Mouse (Mus musculus): ENCODE results near the gene 4932438H23Rik.

4932438H23Rik gene

GRCm38 (mm10) chr16:91057741-91058140 is 37.2 kb downstream of the 4932438H23Rik start:
- in situ Hi-C loops (cut with MboI), result no loop called here

- in situ Hi-C loops (cut with MboI), result no loop called here
Measured at GRCm38 (mm10) chr16:91057261-91057660, 37.7 kb downstream of the 4932438H23Rik start.

- in situ Hi-C loops (cut with MboI), result no loop called here
Measured at GRCm38 (mm10) chr16:91056043-91056821, 38.7 kb downstream of the 4932438H23Rik start.

- in situ Hi-C loops (cut with MboI), result no loop called here
Measured at GRCm38 (mm10) chr16:91055150-91055549, 39.8 kb downstream of the 4932438H23Rik start.

- in situ Hi-C loops (cut with MboI), result no loop called here
Measured at GRCm38 (mm10) chr16:91053599-91053998, 41.3 kb downstream of the 4932438H23Rik start.

GRCm38 (mm10) chr16:91045511-91045910 is 49.4 kb downstream of the 4932438H23Rik start:
- in situ Hi-C loops (cut with MboI), result no loop called here

- in situ Hi-C loops (cut with MboI), result no loop called here
Measured at GRCm38 (mm10) chr16:91044270-91045182, 50.4 kb downstream of the 4932438H23Rik start, which contains the start of gene Paxbp1. Gene Paxbp1, minus strand, starts transcription at chr16:91044543.

- in situ Hi-C loops (cut with MboI), result no loop called here
Measured at GRCm38 (mm10) chr16:91043461-91044248, 51.3 kb downstream of the 4932438H23Rik start.

- in situ Hi-C loops (cut with MboI), result no loop called here
Measured at GRCm38 (mm10) chr16:91042640-91043039, 52.3 kb downstream of the 4932438H23Rik start.

GRCm38 (mm10) chr16:91035866-91036265 is 59.1 kb downstream of the 4932438H23Rik start:
- in situ Hi-C loops (cut with MboI), result no loop called here

GRCm38 (mm10) chr16:91030751-91031150 is 64.2 kb downstream of the 4932438H23Rik start:
- in situ Hi-C loops (cut with MboI), result no loop called here

GRCm38 (mm10) chr16:91029901-91030300 is 65.0 kb downstream of the 4932438H23Rik start:
- in situ Hi-C loops (cut with MboI), result no loop called here

GRCm38 (mm10) chr16:91029161-91029743 is 65.7 kb downstream of the 4932438H23Rik start:
- in situ Hi-C loops (cut with MboI), result no loop called here

- in situ Hi-C loops (cut with MboI), result no loop called here
Measured at GRCm38 (mm10) chr16:91026290-91026689, 68.6 kb downstream of the 4932438H23Rik start.

GRCm38 (mm10) chr16:91023384-91023783 is 71.5 kb downstream of the 4932438H23Rik start:
- in situ Hi-C loops (cut with MboI), result no loop called here

- in situ Hi-C loops (cut with MboI), result no loop called here
Measured at GRCm38 (mm10) chr16:91020842-91021483, 74.0 kb downstream of the 4932438H23Rik start.

- in situ Hi-C loops (cut with MboI), result no loop called here
Measured at GRCm38 (mm10) chr16:91019476-91019875, 75.4 kb downstream of the 4932438H23Rik start.

GRCm38 (mm10) chr16:91015761-91016160 is 79.2 kb downstream of the 4932438H23Rik start:
- in situ Hi-C loops (cut with MboI), result no loop called here

GRCm38 (mm10) chr16:91011847-91012246 is 83.1 kb downstream of the 4932438H23Rik start:
- in situ Hi-C loops (cut with MboI), result no loop called here

- in situ Hi-C loops (cut with MboI), result no loop called here
Measured at GRCm38 (mm10) chr16:91011021-91011683, 83.8 kb downstream of the 4932438H23Rik start, which contains the start of gene Synj1. Gene Synj1, minus strand, starts transcription at chr16:91011308.

Data from mature B cell (primary cell).